Mouse (Mus musculus) myocyte (in vitro differentiated cells): ENCODE measurements at regions not wholly inside any gene's neighbourhood (a gene's known extent, or its start where the extent isn't known, plus 50 kb on each side); places are given as distances from the start of the nearest gene placed in this dataset.

Experiments used
- H3K27me3 ChIP-seq: one replicate; pipeline ENCODE4 v1.6.1; 2011; ENCODE audit not compliant: control insufficient read depth, insufficient read depth, insufficient read length
- H3K36me3 ChIP-seq: one replicate; pipeline ENCODE4 v1.6.1; 2011; ENCODE audit not compliant: control insufficient read depth, insufficient read depth
- H3K4me2 ChIP-seq: one replicate; pipeline ENCODE4 v1.6.1; 2011; ENCODE audit warnings: low read depth, control low read depth
- H3K4me3 ChIP-seq: one replicate; pipeline ENCODE4 v1.5.1; 2011; ENCODE audit warnings: mild to moderate bottlenecking, control low read depth, moderate library complexity
- H3K79me2 ChIP-seq: one replicate; pipeline ENCODE4 v1.6.1; 2011; ENCODE audit not compliant: control insufficient read depth, insufficient read depth
- H3ac ChIP-seq: one replicate; pipeline ENCODE4 v1.6.1; 2011; ENCODE audit not compliant: control insufficient read depth, insufficient read length
- CEBPB ChIP-seq: IDR thresholded peaks from 2 replicates; pipeline ENCODE4 v1.6.1; 2011; ENCODE audit warnings: mild to moderate bottlenecking, moderate library complexity; ENCODE audit not compliant: poor library complexity, insufficient read depth, severe bottlenecking
- E2F4 ChIP-seq: IDR thresholded peaks from one replicate; pipeline ENCODE4 v1.6.1; 2011; ENCODE audit warnings: mild to moderate bottlenecking, control low read depth, moderate library complexity; ENCODE audit not compliant: insufficient read depth
- MAX ChIP-seq: IDR thresholded peaks from one replicate; pipeline ENCODE4 v1.6.1; 2011; ENCODE audit warnings: low read depth, mild to moderate bottlenecking, control low read depth
- MYOD1 ChIP-seq, 3 experiments: IDR thresholded peaks; one replicate each; pipeline ENCODE4 v1.6.1; 2011; ENCODE audit warnings: control low read depth in 2 of 3, low read depth in 2 of 3, mild to moderate bottlenecking in 2 of 3, moderate library complexity in 1 of 3; ENCODE audit not compliant: insufficient read length in 2 of 3, control insufficient read depth in 1 of 3
- MYOG ChIP-seq, 3 experiments: IDR thresholded peaks; one replicate each; pipeline ENCODE4 v1.6.1; 2011; ENCODE audit warnings: control low read depth in 2 of 3, low read depth in 2 of 3, mild to moderate bottlenecking in 2 of 3; ENCODE audit not compliant: insufficient read length in 2 of 3, control insufficient read depth in 1 of 3, insufficient read depth in 1 of 3
- POLR2A ChIP-seq: IDR thresholded peaks from one replicate; pipeline ENCODE4 v1.6.1; 2011; ENCODE audit warnings: low read depth, mild to moderate bottlenecking, control low read depth, moderate library complexity; ENCODE audit not compliant: insufficient read length
- POLR2AphosphoS2 ChIP-seq: IDR thresholded peaks from one replicate; pipeline ENCODE4 v1.6.1; 2011; ENCODE audit warnings: low read depth, control low read depth; ENCODE audit not compliant: insufficient read length
- REST ChIP-seq: IDR thresholded peaks from one replicate; pipeline ENCODE4 v1.6.1; 2011; ENCODE audit warnings: mild to moderate bottlenecking, control low read depth, moderate library complexity; ENCODE audit not compliant: insufficient read depth, insufficient read length
- SRF ChIP-seq: IDR thresholded peaks from one replicate; pipeline ENCODE4 v1.6.1; 2011; ENCODE audit warnings: low read depth; ENCODE audit not compliant: control insufficient read depth, insufficient read length
- TCF12 ChIP-seq: IDR thresholded peaks from one replicate; pipeline ENCODE4 v1.6.1; 2011; ENCODE audit warnings: mild to moderate bottlenecking, control low read depth; ENCODE audit not compliant: poor library complexity, insufficient read depth, severe bottlenecking
- TCF3 ChIP-seq: IDR thresholded peaks from one replicate; pipeline ENCODE4 v1.6.1; 2011; ENCODE audit warnings: low read depth, control low read depth; ENCODE audit not compliant: insufficient read length
- USF1 ChIP-seq: IDR thresholded peaks from one replicate; pipeline ENCODE4 v1.6.1; 2011; ENCODE audit warnings: low read depth, mild to moderate bottlenecking, control low read depth, moderate library complexity

GRCm38 (mm10) chr8:77843229-77843628 lies 119.0 kb upstream of the Ednra start:
- Histone ChIP-seq H3ac (no peak overlapping the region), H3K36me3 (no peaks in the 10 kb centered on the region), H3K79me2 (no peaks in the 10 kb centered on the region), H3K4me2 (no peak overlapping the region), H3K4me3 (no peak overlapping the region), H3K27me3 (no peaks in the 10 kb centered on the region)
- TF ChIP-seq MYOD1 (IDR thresholded peaks at IDR 0.05; ENCODE audit: control insufficient read depth in 1 of 3, insufficient read length in 2 of 3, low read depth in 2 of 3) (no peak), CEBPB (peak; percentile 58)

GRCm38 (mm10) chr8:77850523-77850922 lies 126.3 kb upstream of the Ednra start:
- no peak overlapping the region for H3ac ChIP-seq
- H3K4me3 ChIP-seq = no peak overlapping the region
- H3K27me3 ChIP-seq = no peaks in the 10 kb centered on the region
- H3K36me3 ChIP-seq = no peaks in the 10 kb centered on the region
- H3K79me2 ChIP-seq = no peaks in the 10 kb centered on the region
- TF ChIP-seq CEBPB = no peak
- TF ChIP-seq USF1 = no peak
- TF ChIP-seq TCF3 = no peak
- no peak for TF ChIP-seq TCF12
- no peak for TF ChIP-seq MAX
- no peak for TF ChIP-seq REST
- TF ChIP-seq MYOD1 (IDR thresholded peaks at IDR 0.05; ENCODE audit: control insufficient read depth in 1 of 3, insufficient read length in 2 of 3, low read depth in 2 of 3) = no peak
- TF ChIP-seq POLR2AphosphoS2 = no peak
- TF ChIP-seq MYOG (IDR thresholded peaks at IDR 0.05; ENCODE audit: control insufficient read depth in 1 of 3, insufficient read depth in 1 of 3, insufficient read length in 2 of 3, low read depth in 2 of 3) = no peak
- TF ChIP-seq E2F4 = no peak
- no peak for TF ChIP-seq SRF
- no peak for TF ChIP-seq POLR2A
- no peak overlapping the region for H3K4me2 ChIP-seq

- Histone ChIP-seq H3K4me3 (no peak overlapping the region), H3K79me2 (no peaks in the 10 kb centered on the region), H3K4me2 (no peak overlapping the region), H3K27me3 (no peaks in the 10 kb centered on the region), H3K36me3 (no peaks in the 10 kb centered on the region), H3ac (no peak overlapping the region)
- TF ChIP-seq TCF12 (no peak), USF1 (no peak), TCF3 (no peak), E2F4 (no peak), SRF (no peak), MYOG (IDR thresholded peaks at IDR 0.05; ENCODE audit: control insufficient read depth in 1 of 3, insufficient read depth in 1 of 3, insufficient read length in 2 of 3, low read depth in 2 of 3) (no peak), POLR2A (no peak), CEBPB (no peak), MAX (no peak)
Measured at GRCm38 (mm10) chr8:77870264-77870663, 146.0 kb upstream of the Ednra start.

GRCm38 (mm10) chr8:77872771-77873170 lies 148.5 kb upstream of the Ednra start:
- Histone ChIP-seq H3ac (no peak overlapping the region), H3K4me2 (no peak overlapping the region), H3K79me2 (no peaks in the 10 kb centered on the region), H3K4me3 (no peak overlapping the region), H3K27me3 (no peaks in the 10 kb centered on the region), H3K36me3 (no peaks in the 10 kb centered on the region)
- no peak for TF ChIP-seq SRF
- TF ChIP-seq MYOD1 (IDR thresholded peaks at IDR 0.05; ENCODE audit: control insufficient read depth in 1 of 3, insufficient read length in 2 of 3, low read depth in 2 of 3) = no peak

GRCm38 (mm10) chr8:77919776-77920175 lies 195.5 kb upstream of the Ednra start:
- Histone ChIP-seq H3K27me3 (no peaks in the 10 kb centered on the region), H3K4me2 (no peak overlapping the region), H3K36me3 (no peaks in the 10 kb centered on the region), H3ac (no peak overlapping the region), H3K4me3 (no peak overlapping the region), H3K79me2 (no peaks in the 10 kb centered on the region)
- TF ChIP-seq POLR2A (no peak), CEBPB (no peak), TCF3 (no peak), REST (no peak), TCF12 (no peak), USF1 (no peak), E2F4 (no peak), POLR2AphosphoS2 (no peak), MYOG (IDR thresholded peaks at IDR 0.05; ENCODE audit: control insufficient read depth in 1 of 3, insufficient read depth in 1 of 3, insufficient read length in 2 of 3, low read depth in 2 of 3) (no peak)

- Histone ChIP-seq H3K4me2 (no peak overlapping the region), H3ac (no peak overlapping the region), H3K36me3 (no peaks in the 10 kb centered on the region), H3K4me3 (no peak overlapping the region), H3K27me3 (no peaks in the 10 kb centered on the region), H3K79me2 (no peaks in the 10 kb centered on the region)
- TF ChIP-seq MYOG (IDR thresholded peaks at IDR 0.05; ENCODE audit: control insufficient read depth in 1 of 3, insufficient read depth in 1 of 3, insufficient read length in 2 of 3, low read depth in 2 of 3) = no peak
Measured at GRCm38 (mm10) chr8:77921868-77922267, 197.6 kb upstream of the Ednra start.
